Mouse (Mus musculus) testis, adult 2 months (tissue): ENCODE results near the gene Adgrb2.

Experiments used
- CTCF ChIP-seq: fragments of 200-500 bp; IDR thresholded peaks from 2 replicates; pipeline ENCODE4 v1.5.1; 2012; ENCODE audit warnings: low read depth, mild to moderate bottlenecking, inconsistent platforms, low read length, moderate library complexity; ENCODE audit not compliant: control insufficient read depth, insufficient read depth, insufficient replicate concordance
- POLR2A ChIP-seq: fragments of 200-500 bp; IDR thresholded peaks from 2 replicates; pipeline ENCODE4 v1.6.1; 2012; ENCODE audit warnings: low read depth, mild to moderate bottlenecking, inconsistent platforms, low read length, moderate library complexity; ENCODE audit not compliant: control insufficient read depth

DNA sequence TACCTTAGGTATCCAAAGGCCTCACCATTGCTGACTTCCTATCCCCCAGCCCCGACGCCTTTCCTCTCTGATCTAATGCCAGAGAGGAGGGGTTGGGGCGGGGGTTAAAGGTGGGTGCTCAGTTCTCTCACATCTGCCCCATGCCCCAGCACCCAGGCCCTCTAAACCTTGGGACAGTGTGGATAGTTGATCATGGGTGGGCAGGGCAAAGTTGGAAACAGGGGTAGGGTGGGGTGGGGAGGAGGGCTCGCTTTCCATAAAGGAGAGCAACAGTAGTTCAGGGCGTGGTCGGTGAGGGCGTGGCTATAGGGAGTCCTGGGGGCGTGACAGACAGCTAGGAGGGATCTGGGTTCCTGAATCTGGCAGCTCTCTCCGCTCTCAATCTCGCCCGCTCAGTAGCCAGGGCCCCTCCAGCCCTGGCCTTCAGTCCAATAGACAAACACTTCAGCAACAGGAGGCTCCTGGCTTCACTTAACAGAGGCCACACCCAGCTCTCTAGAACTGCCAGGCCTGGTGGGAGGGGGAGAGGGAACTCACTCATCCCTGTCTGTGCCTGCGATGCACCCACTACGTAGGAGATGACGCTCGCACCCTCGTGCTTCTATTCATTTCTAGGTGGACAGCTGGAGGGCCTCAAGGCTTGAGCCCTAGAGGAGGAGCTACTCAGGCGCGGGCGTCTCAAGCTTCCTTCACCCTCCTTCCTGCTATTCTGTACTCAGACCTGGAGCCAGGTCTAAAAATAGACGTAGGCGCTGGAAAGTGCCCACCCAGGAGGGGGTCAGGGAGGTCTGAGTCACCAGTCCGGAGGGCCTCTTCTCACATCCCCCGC, 52.1 kb downstream of the Adgrb2 start:
- no peak for TF ChIP-seq POLR2A
- no peak for TF ChIP-seq CTCF
